Mouse (Mus musculus): ENCODE measurements at regions not wholly inside any gene's neighbourhood (a gene's known extent, or its start where the extent isn't known, plus 50 kb on each side); places are given as distances from the start of the nearest gene placed in this dataset.

GRCm38 (mm10) chr3:52498506-52499228 lies 230.5 kb downstream of the Foxo1 start:
- no peak for TF ChIP-seq POLR2A (IDR thresholded peaks at IDR 0.05; ENCODE audit: borderline replicate concordance, extremely low read depth, insufficient read depth, insufficient read length, poor library complexity, severe bottlenecking)
- no peak for TF ChIP-seq CTCF (IDR thresholded peaks at IDR 0.05; ENCODE audit: borderline replicate concordance, extremely low read depth, insufficient read depth, insufficient read length)
